Comparison of ENCODE assay signal across 24 mouse cellular contexts in genomic region chr2:13060426-13061170, GRCm38 (mm10). TPM values are rescaled to one million over a fixed set of nuclear protein-coding genes. Genes with fewer than 3 reads are reported as not detected.
A peak's percentile ranks its signal among the peaks of the same experiment; 100 is the strongest.
DNase-seq lines count a peak whose midpoint lies in the region.
"Had no signal": no experiment of that assay in that cellular context is flagged by ENCODE, and none has a peak within 500 bp of the region (broad histone marks: within the 10 kb centered on the region; RNA-seq: fewer than 3 reads in every experiment).

No protein-coding gene starts in this region.

- DNase-seq in layer of hippocampus, adult 9-11 months = peak; percentile 18
- no peak for DNase-seq in layer of hippocampus, postnatal 10 days (ENCODE audit: low spot score in 2 of 2)
- DNase-seq in frontal cortex, postnatal 25 days (ENCODE audit: low spot score in 2 of 2) = peak; percentile 19 to 43
- DNase-seq in left cerebral cortex, postnatal 25 days (ENCODE audit: low spot score in 2 of 2) = peak; percentile 49 to 94
- peak; percentile 79 for DNase-seq in telencephalon, adult 2 months (ENCODE audit: low read depth, low spot score)
- DNase-seq in liver = no peak
- no peak for DNase-seq in embryonic facial prominence, embryonic 10.5 days (ENCODE audit: low spot score)
- DNase-seq: cerebellum, postnatal 10 days; gastrocnemius, postnatal 14 days; heart, adult 18-20 months; kidney, adult 8-10 months; kidney, postnatal 14 days; liver, postnatal 0 days; lung, postnatal 10 days; thymus, adult 18-20 months had no signal

- no peaks in the 10 kb centered on the region for H3K27me3 ChIP-seq in embryonic facial prominence, embryonic 10.5 days (replicated peaks; ENCODE audit: low read depth, poor library complexity, severe bottlenecking)
- H3K27me3 ChIP-seq: CH12.LX; heart, embryonic 13.5 days; hindbrain, embryonic 13.5 days; midbrain, embryonic 15.5 days had no signal

- H3K9me3 ChIP-seq in embryonic facial prominence, embryonic 10.5 days = no peaks in the 10 kb centered on the region
- H3K9me3 ChIP-seq: heart, embryonic 13.5 days; hindbrain, embryonic 13.5 days; midbrain, embryonic 15.5 days had no signal

- H3K27ac ChIP-seq in embryonic facial prominence, embryonic 10.5 days (replicated peaks) = no peak overlapping the region
- H3K27ac ChIP-seq: heart, embryonic 13.5 days; hindbrain, embryonic 13.5 days; midbrain, embryonic 15.5 days had no signal

- H3K4me3 ChIP-seq in embryonic facial prominence, embryonic 10.5 days = no peak overlapping the region
- H3K4me3 ChIP-seq: heart, embryonic 13.5 days; hindbrain, embryonic 13.5 days; midbrain, embryonic 15.5 days; myocyte had no signal

- H3K36me3 ChIP-seq in embryonic facial prominence, embryonic 10.5 days (replicated peaks) = no peaks in the 10 kb centered on the region
- H3K36me3 ChIP-seq: heart, embryonic 13.5 days; hindbrain, embryonic 13.5 days; midbrain, embryonic 15.5 days had no signal

- no peaks in the 10 kb centered on the region for H3K4me1 ChIP-seq in embryonic facial prominence, embryonic 10.5 days
- H3K4me1 ChIP-seq: heart, embryonic 13.5 days; hindbrain, embryonic 13.5 days; midbrain, embryonic 15.5 days had no signal

- intact Hi-C loops in left cerebral cortex, postnatal 25 days (cut with DNase I) = loop anchor here (1.0 to 5.0 kb wide), 7 partner anchors 12 to 353 kb away; partner anchors contain the start of gene C1ql3

- WGBS in embryonic facial prominence, embryonic 10.5 days = 93% methylated on average over 5 of the region's 5 CpGs

RNA-seq across cellular contexts. Expression of gene C1ql3, which starts 49.0 kb away (rescaled TPM):
- total RNA-seq in layer of hippocampus, postnatal 10 days (2021) = 10 to 100 TPM; 67.2 to 72.7 TPM
- 100 to 1,000 TPM; 104 to 117 TPM for total RNA-seq in left cerebral cortex, postnatal 25 days (2021)
- polyA plus RNA-seq in embryonic facial prominence, embryonic 10.5 days (2016; fragmentation: Nextera tagmentation; extraction: Ambion mirVana) = 0.71 and 1.6 TPM in 2 replicates
- total RNA-seq: megakaryocyte progenitor cell, adult 5-6 weeks; MEL had no signal
- polyA plus RNA-seq: inflammation-experienced regulatory T-cells, adult 6 months; liver, adult 2 months had no signal

Comparison
In these comparisons a context has a peak if more than half of its experiments do, and no peak if none do; other contexts are left out.
1. DNase-seq: peak in layer of hippocampus, adult 9-11 months (single experiment), frontal cortex, postnatal 25 days (2 of 2), left cerebral cortex, postnatal 25 days (2 of 2) and telencephalon, adult 2 months (single experiment); none in layer of hippocampus, postnatal 10 days (0 of 2), liver (single experiment) and embryonic facial prominence, embryonic 10.5 days (single experiment).